Mouse (Mus musculus) neural tube, embryonic 15.5 days (tissue): ENCODE measurements around the gene Vwa7. TPM values are rescaled to one million over a fixed set of nuclear protein-coding genes. Genes with fewer than 3 reads are reported as not detected.

Experiments
- ATAC-seq: fragments of 200-750 bp; cut with Nextera tagmentation; 2 replicates; pipeline ENCODE4 v1.8.0; 2017; ENCODE audit warnings: mild to moderate bottlenecking, moderate TSS enrichment, moderate library complexity; ENCODE audit not compliant: low FRiP score
- H3K27ac ChIP-seq: fragments of 300-500 bp; sonication (generic); replicated peaks from 2 replicates; pipeline ENCODE4 v1.5.1; 2015; ENCODE audit warnings: mild to moderate bottlenecking, inconsistent platforms
- H3K27me3 ChIP-seq: fragments of 300-500 bp; sonication (generic); replicated peaks from 2 replicates; pipeline ENCODE4 v1.6.1; 2015; ENCODE audit warnings: inconsistent platforms
- H3K36me3 ChIP-seq: fragments of 300-500 bp; sonication (generic); 2 replicates; pipeline ENCODE4 v1.6.1; 2015; ENCODE audit warnings: inconsistent platforms
- H3K4me1 ChIP-seq: fragments of 300-500 bp; sonication (generic); 2 replicates; pipeline ENCODE4 v1.6.1; 2015; ENCODE audit warnings: inconsistent platforms
- H3K4me2 ChIP-seq: fragments of 300-500 bp; sonication (generic); 2 replicates; pipeline ENCODE4 v1.6.1; 2015; ENCODE audit warnings: inconsistent platforms, mild to moderate bottlenecking, moderate library complexity
- H3K4me3 ChIP-seq: fragments of 300-500 bp; sonication (generic); replicated peaks from 2 replicates; pipeline ENCODE4 v1.5.1; 2015; ENCODE audit warnings: mild to moderate bottlenecking, inconsistent platforms
- H3K9ac ChIP-seq: fragments of 300-500 bp; sonication (generic); replicated peaks from 2 replicates; pipeline ENCODE4 v1.6.1; 2015; ENCODE audit warnings: mild to moderate bottlenecking, inconsistent platforms
- H3K9me3 ChIP-seq: fragments of 300-500 bp; sonication (generic); replicated peaks from 2 replicates; pipeline ENCODE4 v1.6.1; 2016; ENCODE audit warnings: inconsistent platforms
- WGBS: fragments of 180-500 bp; shearing (Covaris S2); methylation state at CpG from one replicate; pipeline ENCODE4 v1.1.7; 2015; ENCODE audit warnings: mixed read lengths; 5-methylcytosine and 5-hydroxymethylcytosine counted together
- polyA plus RNA-seq: library from polyadenylated mRNA; unstranded; fragments of >200 nt; fragmentation: Nextera tagmentation; extraction: Ambion mirVana; gene quantifications from 2 replicates; pipeline ENCODE4 v1.2.1, GENCODE M21; 2015

Vwa7 gene
- polyA plus RNA-seq, 1 experiment from 2014 or later = 0.19 TPM

DNA sequence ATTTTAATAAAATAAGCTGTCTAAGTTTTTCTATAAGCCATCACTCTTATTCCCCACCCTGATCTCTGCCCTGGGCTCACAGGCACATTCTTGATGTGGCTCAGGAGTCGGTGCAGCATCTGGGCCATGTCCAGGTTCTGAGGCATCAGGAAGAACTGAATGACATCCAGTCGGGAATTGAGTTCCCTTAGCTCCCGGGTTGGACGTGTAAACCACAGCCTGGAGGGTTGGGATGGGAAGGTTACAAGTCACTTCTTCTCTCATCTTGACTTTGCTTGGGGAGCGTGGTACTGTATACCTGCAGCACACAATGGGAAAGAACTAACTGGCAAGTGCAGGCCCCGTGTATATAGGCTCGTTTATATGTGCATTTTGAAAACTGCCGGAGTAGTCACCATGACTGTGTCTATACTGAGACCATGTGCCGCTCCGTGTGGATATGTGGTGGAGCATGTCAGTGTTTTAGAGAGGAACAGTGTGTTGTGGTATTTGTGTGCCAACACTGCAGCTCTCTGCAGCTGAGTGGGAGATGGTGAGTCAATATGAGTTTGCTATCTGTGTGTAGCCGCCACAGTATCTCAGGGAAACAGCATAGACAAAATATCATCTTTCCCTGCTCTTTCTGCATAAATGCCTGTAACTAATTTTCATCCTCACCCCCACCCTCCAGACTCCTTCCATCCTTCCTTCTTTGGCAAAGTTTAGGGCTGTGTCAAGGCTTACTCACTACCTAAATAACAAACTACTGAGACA is 22.9 kb downstream of the Vwa7 start:
- no peak for ATAC-seq
- H3K27me3 ChIP-seq = no peaks in the 10 kb centered on the region
- H3K27ac ChIP-seq = no peak overlapping the region
- H3K9me3 ChIP-seq = no peaks in the 10 kb centered on the region
- no peak overlapping the region for H3K4me3 ChIP-seq
- H3K4me2 ChIP-seq = no peak overlapping the region
- H3K4me1 ChIP-seq = no peaks in the 10 kb centered on the region
- no peak overlapping the region for H3K9ac ChIP-seq
- H3K36me3 ChIP-seq = no peaks in the 10 kb centered on the region
- 90% methylated on average over 11 of the region's 11 CpGs for WGBS

GRCm38 (mm10) chr17:35043794-35044193 is 27.4 kb downstream of the Vwa7 start:
- no peaks in the 10 kb centered on the region for H3K27me3 ChIP-seq
- no peaks in the 10 kb centered on the region for H3K36me3 ChIP-seq
- H3K9me3 ChIP-seq = no peaks in the 10 kb centered on the region
- no peak overlapping the region for H3K9ac ChIP-seq
- ATAC-seq = no peak
- WGBS = 90% methylated on average over 4 of the region's 4 CpGs
- H3K4me2 ChIP-seq = no peak overlapping the region
- H3K4me3 ChIP-seq = no peak overlapping the region
- peaks cover 20% of the 10 kb centered on the region for H3K4me1 ChIP-seq
- no peak overlapping the region for H3K27ac ChIP-seq

DNA sequence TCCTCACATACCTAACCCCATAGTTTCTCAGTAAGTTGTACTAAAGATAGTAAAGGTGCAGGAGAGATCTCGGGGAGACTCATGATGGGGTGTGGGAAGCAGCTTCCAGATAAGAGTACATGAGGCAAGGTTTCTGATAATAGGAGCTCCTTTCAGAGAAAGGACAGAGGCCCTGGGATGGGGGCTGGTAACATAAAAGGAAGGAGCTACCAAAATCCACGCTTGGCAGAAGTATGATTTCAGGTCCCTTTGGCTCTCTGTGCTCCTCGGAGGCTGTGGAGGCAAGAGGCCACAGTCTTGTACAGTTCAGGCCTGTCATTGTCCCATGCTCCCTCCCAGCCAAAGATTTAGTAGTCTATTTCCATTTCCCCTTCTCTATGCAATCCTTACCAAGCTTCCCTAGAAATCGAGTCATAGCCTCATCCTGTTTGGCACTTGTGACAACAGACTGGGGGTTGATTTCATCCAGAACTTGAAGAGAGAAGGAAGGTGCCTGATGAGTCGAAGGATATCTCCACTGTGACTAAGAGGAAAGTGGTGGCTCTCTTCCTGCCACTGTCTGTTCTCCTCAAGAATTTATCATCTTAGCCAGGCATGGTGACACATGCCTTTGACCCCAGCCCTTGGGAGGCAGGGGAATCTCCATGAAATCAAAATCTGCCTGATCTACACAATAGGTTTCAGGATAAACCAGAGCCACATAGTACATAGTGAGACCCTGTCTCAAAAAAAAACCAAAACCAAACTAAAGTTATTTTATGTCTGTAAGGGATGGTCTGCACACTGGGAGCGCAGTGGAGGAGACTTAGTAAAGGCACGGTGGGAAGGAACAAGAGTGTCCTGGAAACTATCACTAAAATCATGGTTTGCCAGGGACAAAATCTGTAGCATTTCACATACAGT is 28.8 kb downstream of the Vwa7 start:
- Histone ChIP-seq H3K9ac (no peak overlapping the region), H3K4me1 (peaks cover 29% of the 10 kb centered on the region), H3K27me3 (no peaks in the 10 kb centered on the region), H3K9me3 (no peaks in the 10 kb centered on the region), H3K4me3 (peak overlapping the region; percentile 59), H3K4me2 (peak overlapping the region; percentile 94), H3K27ac (no peak overlapping the region), H3K36me3 (no peaks in the 10 kb centered on the region)
- 86% methylated on average over 7 of the region's 7 CpGs for WGBS
- ATAC-seq = no peak

- Histone ChIP-seq H3K27me3 (no peaks in the 10 kb centered on the region), H3K4me1 (peaks cover 33% of the 10 kb centered on the region), H3K27ac (peak overlapping the region; percentile 67), H3K36me3 (no peaks in the 10 kb centered on the region), H3K9me3 (no peaks in the 10 kb centered on the region), H3K4me2 (peak overlapping the region; percentile 94), H3K4me3 (peak overlapping the region; percentile 59), H3K9ac (peak overlapping the region; percentile 73)
- 6% methylated on average over 47 of the region's 48 CpGs for WGBS
- ATAC-seq = peak; percentile 49
Measured at GRCm38 (mm10) chr17:35045807-35046680, 29.7 kb downstream of the Vwa7 start.

GRCm38 (mm10) chr17:35046681-35047455 is 30.5 kb downstream of the Vwa7 start, which contains the start of gene Msh5:
Msh5 (minus strand) TSS chr17:35046745.
- H3K4me2 ChIP-seq = peak within 1 kb of the TSS; percentile 94
- peak within 1 kb of the TSS; percentile 59 for H3K4me3 ChIP-seq
- no peaks in the 10 kb centered on the region for H3K36me3 ChIP-seq
- WGBS = 2% methylated on average over 33 of the region's 33 CpGs
- H3K4me1 ChIP-seq = peaks cover 41% of the 10 kb centered on the region
- no peaks in the 10 kb centered on the region for H3K9me3 ChIP-seq
- no peaks in the 10 kb centered on the region for H3K27me3 ChIP-seq
- ATAC-seq = peak; percentile 96
- H3K27ac ChIP-seq = peak within 1 kb of the TSS; percentile 67
- H3K9ac ChIP-seq = peak within 1 kb of the TSS; percentile 73

- Histone ChIP-seq H3K9ac (no peak overlapping the region), H3K4me2 (peak overlapping the region; percentile 11; the same call in 1 of the 2 replicates), H3K9me3 (no peaks in the 10 kb centered on the region), H3K36me3 (no peaks in the 10 kb centered on the region), H3K4me3 (no peak overlapping the region), H3K27me3 (no peaks in the 10 kb centered on the region), H3K27ac (peak overlapping the region; percentile 82), H3K4me1 (peaks cover 48% of the 10 kb centered on the region)
- WGBS = 38% methylated on average over 1 of the region's 1 CpGs
- ATAC-seq = no peak
Measured at GRCm38 (mm10) chr17:35047688-35048087, 31.3 kb downstream of the Vwa7 start.

GRCm38 (mm10) chr17:35048149-35048931 is 32.0 kb downstream of the Vwa7 start:
- H3K9me3 ChIP-seq = no peaks in the 10 kb centered on the region
- no peak overlapping the region for H3K4me3 ChIP-seq
- H3K27ac ChIP-seq = peak overlapping the region; percentile 82
- H3K9ac ChIP-seq = no peak overlapping the region
- no peaks in the 10 kb centered on the region for H3K36me3 ChIP-seq
- ATAC-seq = no peak
- H3K4me2 ChIP-seq = peak overlapping the region; percentile 11; the same call in 1 of the 2 replicates
- peaks cover 51% of the 10 kb centered on the region for H3K4me1 ChIP-seq
- WGBS = 44% methylated on average over 11 of the region's 11 CpGs
- no peaks in the 10 kb centered on the region for H3K27me3 ChIP-seq

DNA sequence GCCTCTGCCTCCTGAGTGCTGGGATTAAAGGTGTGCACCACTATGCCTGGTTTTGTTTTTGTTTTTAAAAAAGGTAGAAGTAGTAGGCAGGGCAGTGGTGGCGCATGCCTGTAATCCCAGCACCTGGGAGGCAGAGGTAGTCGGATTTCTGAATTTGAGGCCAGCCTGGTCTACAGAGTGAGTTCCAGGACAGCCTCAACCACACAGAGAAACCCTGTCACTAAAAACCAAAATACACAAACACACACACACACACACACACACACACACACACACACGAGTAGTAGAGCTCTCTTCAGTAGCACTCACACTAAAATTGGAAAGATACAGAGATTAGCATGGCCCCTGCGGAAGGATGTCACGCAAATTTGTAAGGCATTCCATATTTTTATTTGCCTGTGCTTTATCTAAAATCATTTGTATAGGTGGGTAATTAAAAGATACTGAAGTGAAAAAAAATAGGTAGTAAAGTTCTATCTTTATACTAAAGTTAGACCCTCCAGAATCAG is 32.6 kb downstream of the Vwa7 start:
- Histone ChIP-seq H3K27me3 (no peaks in the 10 kb centered on the region), H3K27ac (peak overlapping the region; percentile 82), H3K4me1 (peaks cover 51% of the 10 kb centered on the region), H3K9ac (no peak overlapping the region), H3K4me3 (no peak overlapping the region), H3K9me3 (no peaks in the 10 kb centered on the region), H3K36me3 (no peaks in the 10 kb centered on the region), H3K4me2 (no peak overlapping the region)
- no peak for ATAC-seq
- WGBS = 78% methylated on average over 5 of the region's 5 CpGs

GRCm38 (mm10) chr17:35049561-35050016 is 33.2 kb downstream of the Vwa7 start, which contains the start of gene Clic1:
Clic1 (plus strand) TSS chr17:35049966.
- Histone ChIP-seq H3K4me3 (peak within 1 kb of the TSS; percentile 42), H3K9ac (peak within 1 kb of the TSS; percentile 44), H3K4me2 (peak within 1 kb of the TSS; percentile 60), H3K4me1 (peaks cover 51% of the 10 kb centered on the region), H3K27me3 (no peaks in the 10 kb centered on the region), H3K36me3 (peaks cover 2% of the 10 kb centered on the region; the same call in 1 of the 2 replicates), H3K9me3 (no peaks in the 10 kb centered on the region), H3K27ac (peak within 1 kb of the TSS; percentile 82)
- ATAC-seq = no peak
- WGBS = 5% methylated on average over 11 of the region's 11 CpGs
